Mouse (Mus musculus) left cerebral cortex, adult 8-10 months (tissue): Measurements from ENCODE around the gene Ssbp3. TPM values are rescaled to one million over a fixed set of nuclear protein-coding genes. Genes with fewer than 3 reads are reported as not detected.

Source experiments
- DNase-seq, 2 experiments: peaks; one replicate each; pipeline ENCODE4 v3.0.0; 2022; ENCODE audit warnings: low spot score in 2 of 2
- total RNA-seq, 4 experiments: library from RNA; stranded (reverse); gene quantifications; 2 replicates each; pipeline ENCODE4 v1.2.4; 2022

Ssbp3 gene
- total RNA-seq = 100 to 1,000 TPM; 171 to 199 (median 187) TPM

- DNase-seq = peak in 1 of 2 experiments; percentile 73
These were observed at the start of gene Ssbp3 for GRCm38 (mm10) chr4:106910201-106911172. Ssbp3 (plus strand) TSS chr4:106910701.

- no peak for DNase-seq
These were observed 48.6 kb upstream of the Ssbp3 start for GRCm38 (mm10) chr4:106861871-106862270.

- DNase-seq = no peak
These were observed 48.2 kb upstream of the Ssbp3 start for GRCm38 (mm10) chr4:106862317-106862716.

GRCm38 (mm10) chr4:106862767-106863370 is 47.6 kb upstream of the Ssbp3 start:
- DNase-seq = no peak

GRCm38 (mm10) chr4:106865415-106866110 is 44.9 kb upstream of the Ssbp3 start:
- no peak for DNase-seq

GRCm38 (mm10) chr4:106866381-106866780 is 44.1 kb upstream of the Ssbp3 start:
- DNase-seq = no peak

GRCm38 (mm10) chr4:106866845-106867244 is 43.7 kb upstream of the Ssbp3 start:
- peak in 1 of 2 experiments; percentile 33 for DNase-seq

GRCm38 (mm10) chr4:106868737-106869438 is 41.6 kb upstream of the Ssbp3 start:
- no peak for DNase-seq

GRCm38 (mm10) chr4:106869539-106869951 is 41.0 kb upstream of the Ssbp3 start:
- DNase-seq = no peak

GRCm38 (mm10) chr4:106870556-106870955 is 39.9 kb upstream of the Ssbp3 start:
- DNase-seq = no peak

- no peak for DNase-seq
These were observed 36.0 kb upstream of the Ssbp3 start for GRCm38 (mm10) chr4:106874501-106874900.

GRCm38 (mm10) chr4:106881101-106881500 is 29.4 kb upstream of the Ssbp3 start:
- no peak for DNase-seq

GRCm38 (mm10) chr4:106883149-106883548 is 27.4 kb upstream of the Ssbp3 start:
- no peak for DNase-seq

GRCm38 (mm10) chr4:106886307-106887085 is 24.0 kb upstream of the Ssbp3 start:
- peak in 1 of 2 experiments; percentile 61 for DNase-seq

- DNase-seq = peak in 1 of 2 experiments; percentile 76
These were observed 14.4 kb upstream of the Ssbp3 start for GRCm38 (mm10) chr4:106896086-106896485.

- DNase-seq = no peak
These were observed 11.6 kb upstream of the Ssbp3 start for GRCm38 (mm10) chr4:106898923-106899322.

- DNase-seq = no peak
These were observed 11.0 kb upstream of the Ssbp3 start for GRCm38 (mm10) chr4:106899471-106899870.

- DNase-seq = no peak
These were observed 9.8 kb upstream of the Ssbp3 start for GRCm38 (mm10) chr4:106900718-106901117.

GRCm38 (mm10) chr4:106901610-106902009 is 8.9 kb upstream of the Ssbp3 start:
- DNase-seq = no peak

- DNase-seq = no peak
These were observed 8.3 kb upstream of the Ssbp3 start for GRCm38 (mm10) chr4:106902157-106902556.
